ENCODE assay signal across 23 mouse cellular contexts in genomic region chr5:20598196-20598595, GRCm38 (mm10).
A peak's percentile ranks its signal among the peaks of the same experiment; 100 is the strongest.
DNase-seq lines count a peak whose midpoint lies in the region; ATAC-seq lines count a peak whose summit lies in the region.
"Had no signal": no experiment of that assay in that cellular context is flagged by ENCODE, and none has a peak within 500 bp of the region (broad histone marks: within the 10 kb centered on the region; RNA-seq: fewer than 3 reads in every experiment).

No protein-coding gene starts in this region.

- H3K27me3 ChIP-seq in intestine, embryonic 14.5 days (replicated peaks; ENCODE audit: control insufficient read depth, insufficient read depth, low read length) = no peaks in the 10 kb centered on the region
- H3K27me3 ChIP-seq in intestine, embryonic 15.5 days (replicated peaks) = no peaks in the 10 kb centered on the region
- H3K27me3 ChIP-seq in limb, embryonic 10.5 days (ENCODE audit: low read depth, poor library complexity, severe bottlenecking) = no peaks in the 10 kb centered on the region
- H3K27me3 ChIP-seq: CH12.LX; embryonic facial prominence, embryonic 12.5 days; forebrain, embryonic 13.5 days; forebrain, embryonic 15.5 days had no signal

- no peaks in the 10 kb centered on the region for H3K9me3 ChIP-seq in intestine, embryonic 14.5 days (ENCODE audit: control insufficient read depth, low read length)
- no peaks in the 10 kb centered on the region for H3K9me3 ChIP-seq in intestine, embryonic 15.5 days
- H3K9me3 ChIP-seq in limb, embryonic 10.5 days (replicated peaks) = no peaks in the 10 kb centered on the region
- H3K9me3 ChIP-seq: embryonic facial prominence, embryonic 10.5 days; embryonic facial prominence, embryonic 12.5 days; forebrain, embryonic 13.5 days; forebrain, embryonic 15.5 days had no signal

- ATAC-seq in frontal cortex, adult (ENCODE audit: low TSS enrichment) = peak; percentile 50; the same call in 1 of the 2 replicates
- no peak for ATAC-seq in intestine, embryonic 14.5 days (replicated peaks; ENCODE audit: low FRiP score, low TSS enrichment, low read depth)
- ATAC-seq in intestine, embryonic 15.5 days = no peak
- ATAC-seq: activated CD4-positive, CD25-positive, alpha-beta regulatory T cell, adult 4 months; CD4-positive, CD25-positive, alpha-beta regulatory T cell, adult 4 months; forebrain, embryonic 13.5 days; forebrain, embryonic 15.5 days had no signal

- DNase-seq in frontal cortex, postnatal 25 days (ENCODE audit: low spot score in 2 of 2) = no peak
- DNase-seq in intestine, embryonic 14.5 days (ENCODE audit: low spot score) = peak; percentile 21
- peak; percentile 35 for DNase-seq in ES-CJ7 (ENCODE audit: low read depth, low spot score)
- peak; percentile 29 for DNase-seq in limb, embryonic 10.5 days (ENCODE audit: low spot score)
- DNase-seq in kidney, adult 8-10 months = no peak
- DNase-seq: adrenal gland, adult 8-10 months; adrenal gland, postnatal 14 days; adrenal gland, postnatal 36 days; B cell, adult 2 months; cerebellum, adult 11-12 months; cerebellum, adult 2 months; cerebellum, adult 9-10 months; cerebellum, postnatal 10 days; cerebellum, postnatal 25 days had no signal

- H3K36me3 ChIP-seq in intestine, embryonic 14.5 days (ENCODE audit: control insufficient read depth, insufficient read depth, low read length) = no peaks in the 10 kb centered on the region
- H3K36me3 ChIP-seq in intestine, embryonic 15.5 days = no peaks in the 10 kb centered on the region
- no peaks in the 10 kb centered on the region for H3K36me3 ChIP-seq in limb, embryonic 10.5 days
- H3K36me3 ChIP-seq: embryonic facial prominence, embryonic 10.5 days; embryonic facial prominence, embryonic 12.5 days had no signal

- no peak overlapping the region for H3K9ac ChIP-seq in intestine, embryonic 14.5 days (ENCODE audit: low read length)
- H3K9ac ChIP-seq in intestine, embryonic 15.5 days = no peak overlapping the region
- H3K9ac ChIP-seq: embryonic facial prominence, embryonic 12.5 days; forebrain, embryonic 13.5 days; forebrain, embryonic 15.5 days had no signal

- WGBS in intestine, embryonic 14.5 days = 84% methylated on average over 3 of the region's 3 CpGs
- WGBS in intestine, embryonic 15.5 days = 82% methylated on average over 3 of the region's 3 CpGs
- WGBS in limb, embryonic 10.5 days = 83% methylated on average over 3 of the region's 3 CpGs

- no peak overlapping the region for H3K27ac ChIP-seq in intestine, embryonic 14.5 days (ENCODE audit: low read depth)
- no peak overlapping the region for H3K27ac ChIP-seq in intestine, embryonic 15.5 days
- no peak overlapping the region for H3K27ac ChIP-seq in limb, embryonic 10.5 days
- H3K27ac ChIP-seq: embryonic facial prominence, embryonic 10.5 days; embryonic facial prominence, embryonic 12.5 days; forebrain, embryonic 13.5 days; forebrain, embryonic 15.5 days had no signal

- no peaks in the 10 kb centered on the region for H3K4me1 ChIP-seq in intestine, embryonic 14.5 days (replicated peaks; ENCODE audit: control insufficient read depth, insufficient read depth, low read length)
- no peaks in the 10 kb centered on the region for H3K4me1 ChIP-seq in intestine, embryonic 15.5 days (replicated peaks)
- peaks cover 18% of the 10 kb centered on the region for H3K4me1 ChIP-seq in limb, embryonic 10.5 days
- H3K4me1 ChIP-seq: forebrain, embryonic 13.5 days; forebrain, embryonic 15.5 days had no signal

- H3K4me2 ChIP-seq in intestine, embryonic 14.5 days (ENCODE audit: low read length) = no peak overlapping the region
- H3K4me2 ChIP-seq in intestine, embryonic 15.5 days (replicated peaks) = no peak overlapping the region
- H3K4me2 ChIP-seq: embryonic facial prominence, embryonic 12.5 days; forebrain, embryonic 13.5 days; forebrain, embryonic 15.5 days had no signal

- no peak overlapping the region for H3K4me3 ChIP-seq in intestine, embryonic 14.5 days (ENCODE audit: low read depth, low read length)
- no peak overlapping the region for H3K4me3 ChIP-seq in intestine, embryonic 15.5 days (replicated peaks)
- no peak overlapping the region for H3K4me3 ChIP-seq in limb, embryonic 10.5 days
- H3K4me3 ChIP-seq: embryonic facial prominence, embryonic 10.5 days; embryonic facial prominence, embryonic 12.5 days; forebrain, embryonic 13.5 days; forebrain, embryonic 15.5 days had no signal

Comparison
In these comparisons a context has a peak if more than half of its experiments do, and no peak if none do; other contexts are left out.
1. DNase-seq: peak in intestine, embryonic 14.5 days (single experiment), ES-CJ7 (single experiment) and limb, embryonic 10.5 days (single experiment); none in frontal cortex, postnatal 25 days (0 of 2) and kidney, adult 8-10 months (0 of 2).